Mouse (Mus musculus) E14TG2a.4 (cell line): Measurements from ENCODE around the gene Ccer2.
A peak's percentile ranks its signal among the peaks of the same experiment; 100 is the strongest.

ENCODE experiments used
- H3K27me3 ChIP-seq: 2 replicates; pipeline ENCODE4 v1.6.1; 2014; ENCODE audit warnings: low read length, control low read depth; ENCODE audit not compliant: insufficient read depth
- H3K36me3 ChIP-seq: 2 replicates; pipeline ENCODE4 v1.6.1; 2014; ENCODE audit warnings: low read length, control low read depth; ENCODE audit not compliant: insufficient read depth
- H3K4me1 ChIP-seq: replicated peaks from 2 replicates; pipeline ENCODE4 v1.6.1; 2014; ENCODE audit warnings: low read depth, low read length, control low read depth
- H3K4me3 ChIP-seq: replicated peaks from 2 replicates; pipeline ENCODE4 v1.5.1; 2014; ENCODE audit warnings: mild to moderate bottlenecking, low read length
- H3K9me3 ChIP-seq: 2 replicates; pipeline ENCODE4 v1.6.1; 2014; ENCODE audit warnings: low read length, control low read depth
- CTCF ChIP-seq: conservative IDR thresholded peaks from 2 replicates; pipeline ENCODE4 v1.5.1; 2014; ENCODE audit warnings: low read length
- NANOG ChIP-seq: IDR thresholded peaks from 2 replicates; pipeline ENCODE4 v1.6.1; 2014; ENCODE audit warnings: borderline replicate concordance, low read length, mixed read lengths
- POU5F1 ChIP-seq: IDR thresholded peaks from 2 replicates; pipeline ENCODE4 v1.6.1; 2014; ENCODE audit warnings: low read length, borderline replicate concordance

Gene Ccer2

DNA sequence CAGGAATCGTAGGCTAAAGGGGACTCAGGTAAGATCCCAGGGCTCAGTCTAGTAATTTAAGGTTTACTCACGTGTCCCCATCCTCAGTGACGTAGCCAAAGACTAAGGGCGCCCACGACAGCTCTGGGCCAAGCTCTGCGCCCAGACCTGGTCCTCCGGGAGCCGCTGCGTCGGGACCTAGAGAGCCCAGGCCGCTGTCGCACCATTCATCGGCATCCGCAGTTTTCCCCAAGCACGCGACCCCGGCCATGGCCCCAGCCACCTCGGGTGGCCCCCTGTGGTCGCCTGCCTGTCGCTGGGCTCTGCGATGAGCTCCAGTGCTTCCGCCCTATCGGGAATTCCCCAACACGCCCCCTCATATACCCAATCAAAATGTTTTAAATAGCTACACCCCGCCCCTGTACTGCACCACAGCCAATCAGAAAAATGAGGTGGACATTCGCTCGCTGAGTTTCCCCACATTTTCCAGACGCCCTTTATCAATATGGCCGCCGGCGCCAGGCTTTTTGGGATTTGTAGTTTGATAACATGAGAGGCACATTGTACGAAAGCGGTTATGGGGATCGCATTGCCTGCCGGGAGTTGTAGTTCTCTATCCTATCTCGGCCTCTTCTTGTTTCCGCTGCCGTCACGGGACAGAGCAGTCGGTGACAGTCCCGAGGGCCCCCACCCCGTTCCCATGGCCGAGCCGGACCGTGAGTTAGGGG, 10.4 kb downstream of the Ccer2 start, which contains the start of gene Sirt2:
Sirt2 (plus strand) TSS at position 563 of the 707 bp plus-strand sequence.
- Histone ChIP-seq H3K4me1 (peaks cover 40% of the 10 kb centered on the region), H3K9me3 (no peaks in the 10 kb centered on the region), H3K27me3 (0 out of 2 replicates have a peak, but pooled peaks cover 2% of the 10 kb centered on the region), H3K4me3 (peak within 1 kb of the TSS; percentile 92), H3K36me3 (peaks cover 22% of the 10 kb centered on the region)
- TF ChIP-seq POU5F1 (no peak), NANOG (no peak), CTCF (no peak)

DNA sequence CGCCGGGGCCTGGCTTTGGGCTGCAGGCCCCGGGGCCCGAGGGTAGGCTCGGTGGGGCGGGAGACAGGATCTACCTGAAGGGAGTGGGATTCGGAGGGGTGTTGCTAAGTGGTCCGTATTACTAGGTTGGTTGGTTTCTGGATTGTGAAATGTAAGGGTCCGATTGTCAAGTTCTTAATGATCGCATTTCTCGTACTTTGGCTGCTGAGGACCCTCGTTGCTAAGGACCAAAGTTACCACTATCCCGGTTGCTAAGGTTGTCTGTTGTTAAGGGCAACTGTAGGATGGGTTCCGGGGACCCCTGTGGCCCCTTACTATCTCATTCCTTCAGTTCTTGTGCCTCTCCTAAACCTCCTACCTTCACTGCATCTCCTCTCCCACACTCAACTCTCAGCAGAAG, 10.9 kb downstream of the Ccer2 start:
- peak overlapping the region; percentile 92 for H3K4me3 ChIP-seq

DNA sequence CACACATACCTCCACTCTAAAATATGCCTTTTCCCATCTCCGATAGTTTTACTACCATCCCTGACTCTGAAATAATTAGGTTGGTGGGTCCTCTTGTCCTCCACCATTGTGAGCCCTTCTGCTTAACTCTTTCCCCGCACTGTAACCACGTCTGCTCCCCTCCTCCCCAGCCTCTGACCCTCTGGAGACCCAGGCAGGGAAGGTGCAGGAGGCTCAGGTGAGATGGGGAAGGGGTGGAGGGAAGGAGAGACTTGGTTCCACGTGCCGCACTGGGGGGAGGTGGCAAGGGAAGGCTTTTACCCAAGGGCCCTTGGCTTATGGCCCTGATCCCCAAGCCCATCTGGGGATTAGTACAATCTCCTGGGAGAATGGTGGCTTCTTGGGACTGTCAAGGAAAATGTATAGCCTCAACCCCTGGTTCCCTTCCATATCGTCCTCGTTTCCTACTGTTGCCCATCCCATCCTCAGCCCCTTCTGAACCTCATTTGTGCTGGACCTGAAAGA, 11.5 kb downstream of the Ccer2 start, which contains the start of gene Nfkbib:
Nfkbib (minus strand) TSS at position 51 of the 504 bp plus-strand sequence.
- Histone ChIP-seq H3K36me3 (peaks cover 10% of the 10 kb centered on the region), H3K9me3 (no peaks in the 10 kb centered on the region), H3K4me3 (peak within 1 kb of the TSS; percentile 92), H3K27me3 (0 out of 2 replicates have a peak, but pooled peaks cover 2% of the 10 kb centered on the region), H3K4me1 (peaks cover 31% of the 10 kb centered on the region)
- TF ChIP-seq CTCF (no peak), POU5F1 (no peak), NANOG (no peak)

More for the DNA sequence above, 10.9 kb downstream of the Ccer2 start:
- H3K36me3 ChIP-seq = peaks cover 17% of the 10 kb centered on the region
- H3K4me1 ChIP-seq = peaks cover 34% of the 10 kb centered on the region
- no peaks in the 10 kb centered on the region for H3K9me3 ChIP-seq
- H3K27me3 ChIP-seq = 0 out of 2 replicates have a peak, but pooled peaks cover 2% of the 10 kb centered on the region
- TF ChIP-seq CTCF (no peak), POU5F1 (no peak), NANOG (no peak)

DNA sequence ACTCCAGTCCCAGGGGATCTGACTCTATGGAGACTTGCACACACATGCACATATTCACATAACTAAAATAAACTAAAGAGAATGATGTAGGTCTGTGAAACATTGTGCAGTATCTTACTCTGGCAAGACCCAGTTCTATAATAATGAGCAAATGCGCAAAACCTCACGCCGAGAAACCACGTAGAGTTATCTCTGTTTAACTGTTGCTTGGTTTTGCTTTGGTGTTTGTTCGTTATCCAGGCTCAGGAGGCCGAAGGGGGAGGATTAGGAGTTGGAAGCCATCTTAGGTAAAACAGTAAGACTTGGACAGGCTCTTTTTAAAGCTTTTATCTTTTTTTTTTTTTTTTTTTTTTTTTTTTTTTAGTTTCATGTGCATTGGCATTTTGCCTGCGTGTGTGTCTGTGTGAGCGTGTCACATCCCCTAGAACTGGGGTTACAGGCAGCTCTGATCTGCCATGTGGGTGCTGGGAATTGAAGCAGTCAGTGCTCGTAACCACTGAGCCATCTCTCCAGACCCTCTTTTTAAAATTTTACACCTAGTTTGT, 13.5 kb downstream of the Ccer2 start:
- Histone ChIP-seq H3K4me3 (no peak overlapping the region), H3K9me3 (no peaks in the 10 kb centered on the region), H3K36me3 (no peaks in the 10 kb centered on the region), H3K4me1 (peaks cover 35% of the 10 kb centered on the region), H3K27me3 (0 out of 2 replicates have a peak, but pooled peaks cover 2% of the 10 kb centered on the region)
- TF ChIP-seq NANOG = no peak
- no peak for TF ChIP-seq POU5F1
- no peak for TF ChIP-seq CTCF

DNA sequence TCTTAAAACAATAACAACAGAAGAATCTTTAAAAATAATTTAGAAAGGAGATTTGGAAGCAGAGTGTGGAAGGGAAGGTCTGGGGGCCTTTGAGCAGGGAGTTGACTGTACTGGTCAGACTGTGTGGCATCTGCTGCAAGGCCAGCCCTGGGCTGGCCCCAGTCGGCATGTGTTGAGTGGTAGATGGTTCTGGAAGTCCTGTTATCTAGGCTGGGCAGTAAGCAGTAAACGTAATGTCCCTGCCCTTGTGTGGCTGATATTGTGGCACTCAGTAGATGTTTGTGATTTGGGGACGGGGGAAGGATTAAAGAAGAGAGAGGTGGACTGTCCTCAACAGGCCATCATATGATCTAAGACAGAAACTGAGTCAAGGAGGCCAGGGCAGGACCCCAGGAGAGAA, 14.3 kb downstream of the Ccer2 start:
- H3K9me3 ChIP-seq = no peaks in the 10 kb centered on the region
- H3K4me1 ChIP-seq = peaks cover 27% of the 10 kb centered on the region
- no peaks in the 10 kb centered on the region for H3K36me3 ChIP-seq
- TF ChIP-seq CTCF = no peak
- TF ChIP-seq POU5F1 = no peak
- TF ChIP-seq NANOG = no peak
- H3K27me3 ChIP-seq = 0 out of 2 replicates have a peak, but pooled peaks cover 2% of the 10 kb centered on the region
- H3K4me3 ChIP-seq = no peak overlapping the region

DNA sequence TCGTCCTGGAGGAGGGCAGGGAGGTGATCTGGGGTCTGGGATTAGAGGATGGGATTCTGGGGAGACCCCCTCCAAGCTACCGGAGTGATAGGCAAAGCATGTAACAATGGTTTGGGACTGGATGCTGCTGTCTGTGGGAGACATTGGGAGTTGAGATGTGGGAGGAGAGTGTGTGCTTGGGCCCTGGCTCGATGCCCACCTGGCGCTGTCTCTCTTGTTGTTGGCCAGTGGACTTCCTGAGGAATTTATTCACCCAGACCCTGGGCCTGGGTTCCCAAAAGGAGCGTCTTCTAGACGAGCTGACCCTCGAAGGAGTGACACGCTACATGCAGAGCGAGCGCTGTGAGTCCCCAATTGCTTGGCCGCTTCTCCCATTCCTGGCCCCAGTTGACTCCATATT, 15.9 kb downstream of the Ccer2 start:
- Histone ChIP-seq H3K4me3 (no peak overlapping the region), H3K9me3 (no peaks in the 10 kb centered on the region), H3K36me3 (0 out of 2 replicates have a peak, but pooled peaks cover under 1% of the 10 kb centered on the region), H3K27me3 (0 out of 2 replicates have a peak, but pooled peaks cover 2% of the 10 kb centered on the region), H3K4me1 (peaks cover 28% of the 10 kb centered on the region)
- TF ChIP-seq POU5F1 (no peak), CTCF (no peak), NANOG (no peak)

DNA sequence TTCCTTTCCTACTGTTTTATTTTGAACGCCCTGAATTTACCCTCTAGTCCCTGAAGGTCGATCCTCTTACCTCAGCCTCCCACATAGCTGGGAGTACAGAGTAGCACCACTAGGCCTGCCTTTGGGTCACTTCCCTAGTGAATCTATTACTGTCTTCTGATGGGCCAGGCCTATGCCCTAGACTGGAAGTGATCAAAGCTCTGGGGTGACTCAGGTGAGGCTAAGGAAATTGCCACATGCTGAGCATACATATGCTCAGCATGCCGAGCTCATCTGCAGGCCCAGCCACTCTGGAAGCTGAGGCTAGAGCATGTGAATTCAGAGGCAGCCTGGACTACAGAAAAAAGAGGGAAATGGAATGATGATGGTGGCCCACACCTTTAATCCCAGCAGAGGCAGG, 17.2 kb downstream of the Ccer2 start:
- no peaks in the 10 kb centered on the region for H3K27me3 ChIP-seq
- no peak for TF ChIP-seq CTCF
- no peak for TF ChIP-seq POU5F1
- no peak for TF ChIP-seq NANOG
- H3K36me3 ChIP-seq = peaks cover 4% of the 10 kb centered on the region; the same call in 1 of the 2 replicates
- no peaks in the 10 kb centered on the region for H3K9me3 ChIP-seq
- H3K4me1 ChIP-seq = peaks cover 25% of the 10 kb centered on the region
- H3K4me3 ChIP-seq = no peak overlapping the region

DNA sequence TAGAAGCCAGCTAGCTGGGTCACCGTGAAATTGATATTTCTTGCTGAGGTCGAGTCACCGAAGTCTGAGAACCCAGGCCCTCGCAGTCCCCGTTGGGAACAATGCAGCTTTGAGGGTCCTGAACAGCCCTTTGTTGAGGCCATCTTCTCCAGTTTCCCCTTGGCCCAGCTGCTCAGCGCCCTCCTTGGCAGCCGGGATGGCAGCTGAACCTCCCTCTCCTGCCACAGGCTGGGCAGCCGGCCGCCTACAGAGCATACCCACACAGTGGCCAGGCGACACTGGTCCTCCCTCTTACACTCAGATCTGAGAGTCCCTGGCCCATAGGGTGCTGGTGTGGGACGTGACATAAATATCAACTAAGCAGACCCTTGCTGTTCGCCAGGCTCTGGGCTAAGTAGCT, 18.2 kb downstream of the Ccer2 start:
- H3K4me3 ChIP-seq = no peak overlapping the region
- H3K27me3 ChIP-seq = no peaks in the 10 kb centered on the region
- H3K36me3 ChIP-seq = peaks cover 4% of the 10 kb centered on the region; the same call in 1 of the 2 replicates
- no peak for TF ChIP-seq CTCF
- no peak for TF ChIP-seq NANOG
- TF ChIP-seq POU5F1 = no peak
- peaks cover 32% of the 10 kb centered on the region for H3K4me1 ChIP-seq
- H3K9me3 ChIP-seq = no peaks in the 10 kb centered on the region
